Mouse (Mus musculus) liver, postnatal 0 days (tissue): ENCODE measurements around the gene Mlc1.

Source experiments
- CTCF ChIP-seq: sonication (generic); IDR thresholded peaks from 2 replicates; pipeline ENCODE4 v1.5.1; 2016; ENCODE audit warnings: antibody characterized with exemption, low read depth
- EP300 ChIP-seq: IDR thresholded peaks from 2 replicates; pipeline ENCODE4 v1.6.1; 2016; ENCODE audit warnings: antibody characterized with exemption, low read depth, mild to moderate bottlenecking

- TF ChIP-seq CTCF, result no peak
- TF ChIP-seq EP300, result no peak
Observed at GRCm38 (mm10) chr15:88946851-88947250, 32.0 kb downstream of the Mlc1 start.
